In the genomic region with DNA sequence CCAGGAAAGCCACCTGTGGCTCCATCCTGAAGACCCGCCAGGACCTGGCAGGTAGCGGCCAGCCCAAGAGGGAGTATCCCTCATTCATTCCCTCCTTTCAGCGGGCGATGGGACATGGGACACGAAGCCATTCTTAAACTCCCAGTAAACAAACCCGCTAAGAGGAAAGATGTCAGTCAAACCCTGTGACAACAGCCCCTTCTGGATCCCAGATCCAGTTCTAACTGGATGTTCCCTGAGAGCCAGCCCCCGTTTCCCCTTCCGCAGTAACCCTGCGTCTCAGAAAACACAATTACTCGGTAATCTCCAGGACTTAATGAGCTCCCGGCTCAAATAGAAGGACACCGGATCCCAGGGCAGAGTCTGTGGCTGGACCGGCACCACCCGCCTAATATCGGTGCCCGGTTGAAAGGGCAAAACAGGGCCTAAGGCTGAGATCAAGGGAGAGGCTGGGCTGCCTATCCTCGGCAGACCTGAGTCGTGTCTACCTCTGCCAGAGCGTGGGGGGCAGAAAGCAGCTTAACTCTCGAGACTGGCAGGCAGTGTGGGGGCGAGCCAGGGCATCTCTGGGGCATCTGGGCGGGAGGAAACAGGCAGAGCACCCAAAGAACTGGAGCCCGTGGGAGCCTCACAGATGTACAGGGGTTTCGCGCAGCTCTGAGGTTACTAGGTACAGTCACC, we compare ENCODE assay signal across 8 mouse cellular contexts. TPM values are rescaled to one million over a fixed set of nuclear protein-coding genes. Genes with fewer than 3 reads are reported as not detected.
DNase-seq lines count a peak whose midpoint lies in the region; ATAC-seq and TF ChIP-seq lines count a peak whose summit lies in the region.

No protein-coding gene starts in this region.

- no peak for DNase-seq in kidney, postnatal 14 days
- peak; percentile 72 for DNase-seq in embryo, embryonic 10.5 days (ENCODE audit: low spot score)
- DNase-seq in left cerebral cortex, adult 18-20 months (ENCODE audit: low spot score in 2 of 2), result peak; percentile 28 to 48
- DNase-seq in stomach, postnatal 0 days (ENCODE audit: low spot score), result peak; percentile 29
- no peak for DNase-seq in gastrocnemius, postnatal 14 days

- H3K9me3 ChIP-seq in kidney, embryonic 14.5 days (ENCODE audit: control insufficient read depth, low read length), result no peaks in the 10 kb centered on the region
- H3K9me3 ChIP-seq in heart, embryonic 13.5 days, result no peaks in the 10 kb centered on the region
- H3K9me3 ChIP-seq in stomach, postnatal 0 days (ENCODE audit: control insufficient read depth, low read length), result no peaks in the 10 kb centered on the region

- H3K9ac ChIP-seq in kidney, embryonic 14.5 days (ENCODE audit: low read depth, low read length), result peak overlapping the region; percentile 72
- H3K9ac ChIP-seq in heart, embryonic 13.5 days, result peak overlapping the region; percentile 92
- peak overlapping the region; percentile 75 for H3K9ac ChIP-seq in stomach, postnatal 0 days (ENCODE audit: low read length)

- no peak for TF ChIP-seq CTCF in stomach, postnatal 0 days (IDR thresholded peaks at IDR 0.05; ENCODE audit: low read depth)

- 1% methylated on average over 25 of the region's 25 CpGs for WGBS in kidney, embryonic 14.5 days
- WGBS in heart, embryonic 13.5 days, result 2% methylated on average over 25 of the region's 25 CpGs
- WGBS in stomach, postnatal 0 days, result 8% methylated on average over 25 of the region's 25 CpGs

- H3K4me1 ChIP-seq in kidney, embryonic 14.5 days (ENCODE audit: control insufficient read depth, insufficient read depth, low read length), result peaks cover 19% of the 10 kb centered on the region
- peaks cover 50% of the 10 kb centered on the region for H3K4me1 ChIP-seq in heart, embryonic 13.5 days
- peaks cover 7% of the 10 kb centered on the region for H3K4me1 ChIP-seq in stomach, postnatal 0 days (replicated peaks; ENCODE audit: control insufficient read depth, insufficient read depth)

- no peaks in the 10 kb centered on the region for H3K36me3 ChIP-seq in kidney, embryonic 14.5 days (ENCODE audit: control insufficient read depth, insufficient read depth, low read length)
- H3K36me3 ChIP-seq in heart, embryonic 13.5 days, result peaks cover 7% of the 10 kb centered on the region; the same call in 1 of the 2 replicates
- H3K36me3 ChIP-seq in stomach, postnatal 0 days (ENCODE audit: control insufficient read depth, insufficient read depth, low read length), result no peaks in the 10 kb centered on the region

- intact Hi-C loops in gastrocnemius, postnatal 14 days (cut with DNase I; ENCODE audit: low total_unique reads), result no loop called here

- ATAC-seq in kidney, embryonic 14.5 days (ENCODE audit: low FRiP score, low TSS enrichment), result peak; percentile 4; the same call in 1 of the 2 replicates
- ATAC-seq in heart, embryonic 13.5 days (ENCODE audit: extremely low read depth, insufficient number of reproducible peaks, low FRiP score, low TSS enrichment), result no peak; the same call in 1 of the 2 replicates
- 0 out of 2 replicates have a peak, but pooled peaks have one; percentile 1 for ATAC-seq in megakaryocyte progenitor cell, adult 5-6 weeks (replicated peaks; ENCODE audit: poor library complexity)
- peak; percentile 5; the same call in 1 of the 2 replicates for ATAC-seq in stomach, postnatal 0 days (ENCODE audit: low FRiP score, low TSS enrichment)

- H3K27ac ChIP-seq in kidney, embryonic 14.5 days (ENCODE audit: low read depth, low read length), result 0 out of 2 replicates have a peak overlapping the region, but pooled peaks have one; percentile 13
- H3K27ac ChIP-seq in heart, embryonic 13.5 days (replicated peaks), result peak overlapping the region; percentile 77
- peak overlapping the region; percentile 61 for H3K27ac ChIP-seq in stomach, postnatal 0 days (replicated peaks)

- TF ChIP-seq EP300 in stomach, postnatal 0 days (optimal IDR thresholded peaks at IDR 0.05), result no peak

- no peaks in the 10 kb centered on the region for H3K27me3 ChIP-seq in kidney, embryonic 14.5 days (ENCODE audit: control insufficient read depth, insufficient read depth, low read length)
- H3K27me3 ChIP-seq in heart, embryonic 13.5 days (replicated peaks), result no peaks in the 10 kb centered on the region
- no peaks in the 10 kb centered on the region for H3K27me3 ChIP-seq in stomach, postnatal 0 days (ENCODE audit: control insufficient read depth, insufficient read depth, low read length)

- peak overlapping the region; percentile 84 for H3K4me2 ChIP-seq in kidney, embryonic 14.5 days (replicated peaks; ENCODE audit: low read depth, low read length)
- peak overlapping the region; percentile 93 for H3K4me2 ChIP-seq in heart, embryonic 13.5 days
- H3K4me2 ChIP-seq in stomach, postnatal 0 days (replicated peaks; ENCODE audit: low read depth), result peak overlapping the region; percentile 96

- peak overlapping the region; percentile 61 for H3K4me3 ChIP-seq in kidney, embryonic 14.5 days (ENCODE audit: low read length)
- peak overlapping the region; percentile 93 for H3K4me3 ChIP-seq in heart, embryonic 13.5 days
- H3K4me3 ChIP-seq in stomach, postnatal 0 days (ENCODE audit: low read depth, low read length), result peak overlapping the region; percentile 76

RNA-seq across cellular contexts. Expression of a gene that starts 0.9 kb away (rescaled TPM):
- 34.8 and 48.8 TPM in 2 replicates for polyA plus RNA-seq in kidney, embryonic 14.5 days (2014; fragmentation: Nextera tagmentation; extraction: Ambion mirVana)
- 65.6 and 69.7 TPM in 2 replicates for polyA plus RNA-seq in heart, embryonic 13.5 days (2015; fragmentation: Nextera tagmentation; extraction: Ambion mirVana)
- 10 to 100 TPM; 27.4 to 29.2 TPM for total RNA-seq in left cerebral cortex, adult 18-20 months (2021)
- total RNA-seq in megakaryocyte progenitor cell, adult 5-6 weeks (2015), result 58.9 and 60.4 TPM in 2 replicates
- total RNA-seq in megakaryocyte progenitor cell, adult 5-6 weeks (2017), result 52.3 and 59.6 TPM in 2 replicates
- 30.1 and 31.8 TPM in 2 replicates for polyA plus RNA-seq in stomach, postnatal 0 days (2015; fragmentation: Nextera tagmentation; extraction: Ambion mirVana)
- total RNA-seq in gastrocnemius, postnatal 14 days (2021), result 10 to 100 TPM; 55.0 to 80.1 TPM

RNA-seq across cellular contexts. Expression of a gene that starts 49.1 kb away (rescaled TPM):
- polyA plus RNA-seq in kidney, embryonic 14.5 days (2014; fragmentation: Nextera tagmentation; extraction: Ambion mirVana), result 0.16 and 0.41 TPM in 2 replicates
- 0.68 and 0.70 TPM in 2 replicates for polyA plus RNA-seq in heart, embryonic 13.5 days (2015; fragmentation: Nextera tagmentation; extraction: Ambion mirVana)
- under 1 TPM; 0.28 to 0.40 TPM for total RNA-seq in left cerebral cortex, adult 18-20 months (2021)
- total RNA-seq in megakaryocyte progenitor cell, adult 5-6 weeks (2015), result not detected in 2 replicates
- total RNA-seq in megakaryocyte progenitor cell, adult 5-6 weeks (2017), result 0.91 and 1.3 TPM in 2 replicates
- polyA plus RNA-seq in stomach, postnatal 0 days (2015; fragmentation: Nextera tagmentation; extraction: Ambion mirVana), result 0.51 and 0.56 TPM in 2 replicates
- not detected for total RNA-seq in gastrocnemius, postnatal 14 days (2021)

RNA-seq across cellular contexts. Expression of a gene that starts 50.0 kb away (rescaled TPM):
- polyA plus RNA-seq in kidney, embryonic 14.5 days (2014; fragmentation: Nextera tagmentation; extraction: Ambion mirVana), result 715 and 1,051 TPM in 2 replicates
- polyA plus RNA-seq in heart, embryonic 13.5 days (2015; fragmentation: Nextera tagmentation; extraction: Ambion mirVana), result 819 and 833 TPM in 2 replicates
- total RNA-seq in left cerebral cortex, adult 18-20 months (2021), result 100 to 1,000 TPM; 771 to 830 TPM
- 172 and 201 TPM in 2 replicates for total RNA-seq in megakaryocyte progenitor cell, adult 5-6 weeks (2015)
- 204 and 293 TPM in 2 replicates for total RNA-seq in megakaryocyte progenitor cell, adult 5-6 weeks (2017)
- 537 and 549 TPM in 2 replicates for polyA plus RNA-seq in stomach, postnatal 0 days (2015; fragmentation: Nextera tagmentation; extraction: Ambion mirVana)
- 1,000 to 10,000 TPM in 1 of 2 experiments, 100 to 1,000 TPM in 1; 660 to 1,001 TPM for total RNA-seq in gastrocnemius, postnatal 14 days (2021)

Comparison
In these comparisons a context has a peak if more than half of its experiments do, and no peak if none do; other contexts are left out.
1. H3K27ac ChIP-seq: peak in every context shown above with its lines; median percentile 77 in heart, embryonic 13.5 days; 61 in stomach, postnatal 0 days; 13 in kidney, embryonic 14.5 days.
2. DNase-seq: peak in embryo, embryonic 10.5 days (single experiment), left cerebral cortex, adult 18-20 months (2 of 2) and stomach, postnatal 0 days (single experiment); none in kidney, postnatal 14 days (single experiment) and gastrocnemius, postnatal 14 days (single experiment).
3. Peak in every context shown above with its lines, with median percentiles within 50 percentile points of each other: H3K4me2 ChIP-seq, H3K4me3 ChIP-seq and H3K9ac ChIP-seq.